Mouse (Mus musculus) thymus, adult 2 months (tissue): ENCODE results near the gene Spdl1. TPM values are rescaled to one million over a fixed set of nuclear protein-coding genes. Genes with fewer than 3 reads are reported as not detected.

ENCODE experiments used
- DNase-seq: peaks from one replicate; pipeline ENCODE4 v3.0.0; 2021
- H3K27ac ChIP-seq: fragments of 200-500 bp; 2 replicates; pipeline ENCODE4 v1.5.1; 2012; ENCODE audit warnings: low read length, control low read depth; ENCODE audit not compliant: control insufficient read depth, insufficient read depth
- H3K27me3 ChIP-seq: fragments of 200-500 bp; 2 replicates; pipeline ENCODE4 v1.6.1; 2012; ENCODE audit warnings: mild to moderate bottlenecking, low read length, moderate library complexity, mixed read lengths; ENCODE audit not compliant: control insufficient read depth, insufficient read depth
- H3K36me3 ChIP-seq: fragments of 200-500 bp; 2 replicates; pipeline ENCODE4 v1.6.1; 2012; ENCODE audit warnings: mild to moderate bottlenecking, low read length, moderate library complexity; ENCODE audit not compliant: control insufficient read depth, insufficient read depth
- H3K4me1 ChIP-seq: fragments of 200-500 bp; replicated peaks from 2 replicates; pipeline ENCODE4 v1.6.1; 2012; ENCODE audit warnings: low read length; ENCODE audit not compliant: control insufficient read depth, insufficient read depth
- H3K4me3 ChIP-seq: fragments of 200-500 bp; 2 replicates; pipeline ENCODE4 v1.5.1; 2012; ENCODE audit warnings: mild to moderate bottlenecking, low read length, control low read depth, moderate library complexity; ENCODE audit not compliant: control insufficient read depth, insufficient read depth
- CTCF ChIP-seq: fragments of 200-500 bp; IDR thresholded peaks from 2 replicates; pipeline ENCODE4 v1.5.1; 2012; ENCODE audit warnings: mild to moderate bottlenecking, control low read depth, low read length, moderate library complexity, borderline replicate concordance; ENCODE audit not compliant: control insufficient read depth, poor library complexity, insufficient read depth; ENCODE audit errors: extremely low read depth
- POLR2A ChIP-seq: fragments of 200-500 bp; IDR thresholded peaks from 2 replicates; pipeline ENCODE4 v1.6.1; 2012; ENCODE audit warnings: mild to moderate bottlenecking, low read length, control low read depth, moderate library complexity; ENCODE audit not compliant: control insufficient read depth, poor library complexity, insufficient read depth; ENCODE audit errors: extremely low read depth
- WGBS: fragments of 180-500 bp; shearing (Covaris S2); methylation state at CpG from one replicate; pipeline ENCODE4 v1.1.7; 2018; 5-methylcytosine and 5-hydroxymethylcytosine counted together
- polyA plus RNA-seq: library from polyadenylated mRNA; depleted of rRNA; stranded (reverse); fragments of >200 nt; gene quantifications from 2 replicates; pipeline ENCODE4 v1.2.3, GENCODE M21; 2012

The Spdl1 gene
- polyA plus RNA-seq, 1 experiment, result 7.6 TPM

DNA sequence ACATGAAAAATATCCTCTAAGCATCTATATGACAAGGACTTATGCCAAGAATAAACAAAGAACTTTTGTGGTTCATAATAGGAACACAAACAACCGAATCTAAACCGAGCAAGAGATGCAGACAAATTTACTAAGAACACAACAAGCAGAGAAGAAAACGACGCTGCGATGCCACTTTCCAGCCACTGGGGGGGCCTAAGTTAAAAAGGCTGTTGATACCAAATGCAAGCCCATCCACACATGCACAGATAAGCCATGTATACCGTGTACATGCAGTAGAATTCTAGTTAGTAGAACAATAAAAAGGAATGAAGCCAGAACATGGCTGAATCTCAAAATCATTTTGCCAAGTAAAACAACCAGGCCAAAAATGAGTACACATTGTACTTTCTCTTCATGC is 35.2 kb upstream of the Spdl1 start:
- no peak overlapping the region for H3K27ac ChIP-seq
- H3K4me1 ChIP-seq, result no peaks in the 10 kb centered on the region
- no peak overlapping the region for H3K4me3 ChIP-seq
- no peaks in the 10 kb centered on the region for H3K36me3 ChIP-seq
- WGBS, result 45% methylated on average over 6 of the region's 6 CpGs
- TF ChIP-seq CTCF (no peak), POLR2A (no peak)
- DNase-seq, result no peak
- H3K27me3 ChIP-seq, result no peaks in the 10 kb centered on the region

- DNase-seq, result no peak
- WGBS, result 71% methylated on average over 3 of the region's 3 CpGs
- Histone ChIP-seq H3K27ac (no peak overlapping the region), H3K4me1 (no peaks in the 10 kb centered on the region), H3K4me3 (no peak overlapping the region), H3K36me3 (no peaks in the 10 kb centered on the region), H3K27me3 (no peaks in the 10 kb centered on the region)
- TF ChIP-seq CTCF (no peak), POLR2A (no peak)
Measured at GRCm38 (mm10) chr11:34865741-34866270, 32.4 kb upstream of the Spdl1 start.

DNA sequence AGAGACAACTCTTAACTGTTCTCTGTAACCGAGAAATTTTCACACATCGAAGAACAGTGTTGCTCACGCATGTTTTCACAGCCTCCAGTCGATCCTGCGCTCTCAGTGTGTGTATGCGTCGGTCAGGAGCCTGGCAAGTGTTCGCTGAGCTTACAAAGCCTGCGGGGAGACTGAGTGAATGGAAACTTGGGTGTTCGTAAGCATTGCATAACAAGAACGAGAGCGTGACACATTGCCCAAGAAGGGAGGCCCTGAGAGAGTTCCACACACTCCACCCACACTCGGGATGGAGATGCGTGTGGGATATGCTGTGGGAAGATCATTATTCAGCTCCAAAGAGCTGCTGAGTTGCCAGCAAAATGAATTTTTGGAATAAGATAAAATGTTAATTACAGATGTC is 31.7 kb upstream of the Spdl1 start:
- 88% methylated on average over 14 of the region's 14 CpGs for WGBS
- no peaks in the 10 kb centered on the region for H3K4me1 ChIP-seq
- H3K4me3 ChIP-seq, result no peak overlapping the region
- no peak for DNase-seq
- no peak overlapping the region for H3K27ac ChIP-seq
- H3K27me3 ChIP-seq, result no peaks in the 10 kb centered on the region
- TF ChIP-seq CTCF (no peak), POLR2A (no peak)
- H3K36me3 ChIP-seq, result no peaks in the 10 kb centered on the region

DNA sequence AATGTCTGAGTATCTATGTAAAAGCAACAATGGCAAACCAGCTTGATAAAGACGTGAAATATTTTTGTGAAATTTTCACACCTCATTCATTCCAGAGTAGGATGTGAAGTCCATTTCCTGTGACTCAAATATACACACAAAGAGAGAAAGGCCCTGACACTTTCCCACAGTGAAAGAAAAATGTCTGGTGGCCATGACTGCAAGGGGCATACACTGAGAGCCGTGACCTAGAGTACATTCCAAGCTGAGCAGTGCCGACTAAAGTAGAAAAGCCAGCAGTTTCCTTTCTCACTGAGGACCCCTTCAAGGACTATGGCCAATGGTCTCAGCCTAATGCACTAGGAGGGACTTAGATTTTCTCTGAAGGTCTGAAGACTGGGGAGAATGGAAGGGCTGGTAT is 23.2 kb upstream of the Spdl1 start:
- Histone ChIP-seq H3K4me3 (no peak overlapping the region), H3K4me1 (no peaks in the 10 kb centered on the region), H3K27ac (no peak overlapping the region), H3K36me3 (no peaks in the 10 kb centered on the region), H3K27me3 (no peaks in the 10 kb centered on the region)
- no peak for DNase-seq
- TF ChIP-seq CTCF (no peak), POLR2A (no peak)
- WGBS, result 39% methylated on average over 3 of the region's 3 CpGs

DNA sequence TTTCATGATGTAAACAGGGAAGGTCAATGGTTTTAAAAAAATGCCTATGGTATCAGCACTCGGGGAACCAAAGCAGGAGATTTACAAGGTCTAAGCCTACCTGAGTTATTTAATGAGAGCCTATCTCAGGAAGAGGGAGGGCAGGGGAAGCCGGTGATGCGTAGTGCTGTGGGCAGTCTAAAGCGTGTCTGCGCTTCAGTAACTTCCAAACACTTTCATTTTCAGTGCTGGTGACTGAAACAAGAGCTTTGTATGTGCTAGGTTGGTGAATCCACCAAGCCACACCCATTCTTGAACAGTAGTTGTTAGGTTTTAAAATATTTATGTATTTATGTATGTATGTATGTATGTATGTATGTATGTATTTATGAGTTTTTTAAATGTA is 12.8 kb upstream of the Spdl1 start:
- no peaks in the 10 kb centered on the region for H3K36me3 ChIP-seq
- 48% methylated on average over 5 of the region's 5 CpGs for WGBS
- no peak overlapping the region for H3K4me3 ChIP-seq
- TF ChIP-seq POLR2A (no peak), CTCF (no peak)
- H3K27me3 ChIP-seq, result no peaks in the 10 kb centered on the region
- no peak overlapping the region for H3K27ac ChIP-seq
- no peak for DNase-seq
- H3K4me1 ChIP-seq, result peaks cover 12% of the 10 kb centered on the region

- Histone ChIP-seq H3K4me1 (peaks cover 16% of the 10 kb centered on the region), H3K4me3 (no peak overlapping the region), H3K36me3 (no peaks in the 10 kb centered on the region), H3K27me3 (no peaks in the 10 kb centered on the region), H3K27ac (no peak overlapping the region)
- TF ChIP-seq CTCF (no peak), POLR2A (no peak)
- WGBS, result 63% methylated on average over 22 of the region's 22 CpGs
- no peak for DNase-seq
Measured at GRCm38 (mm10) chr11:34845567-34846267, 12.3 kb upstream of the Spdl1 start.
